Mouse (Mus musculus) stomach, adult 2 months (tissue): ENCODE data around the gene Churc1. TPM values are rescaled to one million over a fixed set of nuclear protein-coding genes. Genes with fewer than 3 reads are reported as not detected.

Source experiments
- polyA plus RNA-seq: library from polyadenylated mRNA; depleted of rRNA; stranded (reverse); fragments of >200 nt; gene quantifications from 2 replicates; pipeline ENCODE4 v1.2.3, GENCODE M21; 2012; rRNA removed

Churc1 gene
- polyA plus RNA-seq = 11.5 and 13.2 TPM in 2 replicates

GRCm38 (mm10) chr12:76765354-76765851 is at the start of gene Churc1, which contains the start of gene Fntb:
Gene Churc1 (plus strand): TSS chr12:76765538.
Gene Fntb (plus strand): TSS chr12:76765589.

GRCm38 (mm10) chr12:76795350-76795749 is 30.0 kb downstream of the Churc1 start, which contains the start of gene Gpx2:
Gene Gpx2 (minus strand): TSS chr12:76795554.

GRCm38 (mm10) chr12:76822651-76823041 is 57.3 kb downstream of the Churc1 start, which contains the start of gene Rab15:
Gene Rab15 (minus strand): TSS chr12:76822908.

Other genes with a start within 250 kb of the Churc1 start
- gene Plekhg3, start 234.6 kb upstream of the Churc1 start, polyA plus RNA-seq = 13.8 and 14.1 TPM in 2 replicates
- gene Sptb, start 55.0 kb upstream of the Churc1 start, polyA plus RNA-seq = 1.1 and 1.2 TPM in 2 replicates
- gene Fntb, start 51 bp downstream of the Churc1 start, polyA plus RNA-seq = 15.7 and 16.6 TPM in 2 replicates
- gene Gpx2, start 30.0 kb downstream of the Churc1 start, polyA plus RNA-seq = 313 and 370 TPM in 2 replicates
- 9.9 and 11.6 TPM in 2 replicates for gene Rab15, start 57.4 kb downstream of the Churc1 start, polyA plus RNA-seq
- gene Max, start 196.7 kb downstream of the Churc1 start, polyA plus RNA-seq = 8.9 and 10.1 TPM in 2 replicates